Mouse (Mus musculus) cerebellum, adult 11-12 months (tissue): ENCODE measurements around the gene Micall2.
"Not testable (repeated sequence)": the region's sequence is repeated elsewhere in the genome, so short reads cannot be mapped to it uniquely, and the experiment has no call there.

Experiments
- DNase-seq: peaks from one replicate; pipeline ENCODE4 v3.0.0; 2022

Micall2 gene

GRCm38 (mm10) chr5:139735677-139736503, at the start of gene Micall2:
Micall2 (minus strand) TSS chr5:139736336.
- DNase-seq = peak; percentile 81

GRCm38 (mm10) chr5:139781406-139781805, 45.3 kb upstream of the Micall2 start:
- no peak for DNase-seq

- DNase-seq = no peak
Measured at GRCm38 (mm10) chr5:139776966-139777365, 40.8 kb upstream of the Micall2 start.

DNA sequence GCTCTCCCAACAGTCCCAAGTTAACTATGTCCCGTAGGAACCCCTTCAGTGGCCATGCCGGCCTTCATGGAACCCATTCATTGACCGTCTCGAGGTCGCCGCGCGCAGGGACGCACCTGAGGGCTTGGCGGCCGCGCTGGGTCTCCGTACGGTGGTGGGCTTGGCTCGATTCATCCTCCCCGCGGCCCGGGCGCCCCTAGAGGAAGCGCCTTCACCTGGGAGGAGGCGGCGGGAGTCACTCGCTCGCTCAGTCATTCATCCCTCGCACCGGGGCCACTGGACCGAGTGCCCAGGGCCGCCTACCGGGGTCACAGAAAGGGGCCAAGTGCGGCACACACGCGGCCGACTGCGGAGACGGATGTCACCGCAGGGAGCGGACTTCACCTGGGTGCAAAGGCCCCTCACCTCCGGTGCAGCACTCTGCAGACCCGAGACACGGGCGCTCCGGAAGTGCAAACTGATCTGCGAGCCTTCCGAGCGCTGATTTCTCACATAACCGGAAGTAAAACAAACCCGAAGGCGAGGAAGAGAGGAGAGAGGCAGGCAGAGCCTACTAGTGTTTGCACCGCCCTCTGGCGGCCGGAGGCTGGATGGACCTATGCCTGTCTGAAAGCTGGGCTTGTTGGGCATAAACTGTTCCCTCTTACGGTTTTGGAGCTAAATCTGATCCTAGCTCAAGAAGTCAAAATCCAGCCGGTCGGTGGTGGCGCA, 39.2 kb upstream of the Micall2 start, which contains the start of gene Ints1:
Gene Ints1 (minus strand): TSS at position 459 of the 711 bp plus-strand sequence.
- peak; percentile 94 for DNase-seq

DNA sequence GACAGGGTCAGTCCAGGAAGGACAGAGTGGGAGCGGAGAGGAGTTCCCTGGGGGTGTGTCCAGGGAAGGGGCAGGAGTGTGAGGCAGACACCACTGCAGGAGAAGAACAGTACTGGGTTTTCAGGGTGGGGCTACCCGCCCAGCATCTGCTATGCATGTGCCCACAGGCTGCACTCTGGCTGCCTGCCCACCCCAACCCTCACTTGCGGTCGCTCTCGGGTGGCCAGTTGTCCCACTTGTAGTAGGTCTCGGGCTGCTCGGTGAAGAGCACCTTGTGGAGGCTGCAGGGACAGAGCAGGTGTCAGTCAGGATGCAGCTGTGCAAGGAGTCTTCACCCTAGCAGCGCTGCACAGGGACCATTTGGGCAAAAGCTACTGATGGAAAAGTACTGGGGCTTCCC, 32.1 kb upstream of the Micall2 start:
- DNase-seq = no peak

DNA sequence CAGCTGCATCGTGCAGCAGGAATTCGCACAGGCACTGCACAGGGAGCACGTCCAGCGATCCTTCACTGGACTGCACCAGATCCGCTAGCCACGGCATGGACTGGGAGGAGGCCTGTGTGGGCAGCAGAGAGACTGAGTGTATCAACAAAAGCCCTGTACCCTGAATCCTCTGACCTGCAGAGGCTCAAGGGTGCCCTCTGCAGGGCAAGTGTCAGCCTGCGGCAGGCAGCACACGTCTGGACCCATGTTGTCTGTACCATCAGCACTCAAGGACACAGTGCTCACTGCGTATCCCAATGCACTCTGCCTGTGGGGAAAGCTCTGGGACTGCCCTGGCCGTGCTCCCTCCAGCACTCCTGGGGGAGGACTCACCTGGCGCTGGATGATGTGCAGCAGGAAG, 28.2 kb upstream of the Micall2 start:
- no peak for DNase-seq

DNA sequence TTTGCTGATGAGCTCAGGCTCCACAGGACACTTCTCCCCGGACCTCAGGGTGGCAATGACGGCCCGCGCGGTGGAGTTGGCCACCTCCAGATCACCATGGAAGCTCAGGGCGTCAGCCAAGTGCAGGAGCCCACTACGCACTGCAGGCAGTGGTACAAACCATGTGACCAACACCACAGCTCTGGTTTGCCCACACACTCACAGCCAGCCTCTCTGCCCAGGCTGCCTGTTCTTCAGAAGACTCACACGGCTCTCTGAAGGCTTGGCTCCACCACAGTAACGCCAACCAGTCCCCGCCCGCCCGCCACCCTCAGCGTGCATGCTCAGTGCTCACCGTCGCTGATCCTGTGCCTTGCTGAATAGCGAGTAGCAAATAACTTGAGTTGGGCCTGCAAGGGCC, 22.0 kb upstream of the Micall2 start:
- no peak for DNase-seq

GRCm38 (mm10) chr5:139756586-139756985, 20.4 kb upstream of the Micall2 start:
- no peak for DNase-seq

- DNase-seq = no peak
Measured at GRCm38 (mm10) chr5:139756135-139756534, 20.0 kb upstream of the Micall2 start.

DNA sequence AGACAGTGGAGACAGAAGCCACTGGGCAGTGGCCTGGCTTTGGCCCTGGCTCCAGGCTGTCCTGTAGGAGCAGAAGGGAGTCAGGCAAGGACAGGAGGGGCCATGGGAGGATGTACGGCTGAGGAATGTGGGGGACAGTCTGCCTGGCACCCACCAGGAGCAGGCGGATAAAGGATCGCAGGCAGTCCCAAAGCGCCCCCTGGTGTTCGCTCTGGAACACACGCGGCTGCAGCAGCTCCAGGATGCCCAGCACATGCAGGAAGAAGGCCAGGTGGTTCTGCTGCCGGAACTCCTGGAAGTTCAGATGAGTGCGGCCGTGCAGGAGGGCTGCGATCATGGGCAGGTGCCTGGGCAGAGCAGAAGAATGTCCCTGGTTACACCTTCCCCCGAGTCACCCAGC, 18.6 kb upstream of the Micall2 start:
- peak; percentile 62 for DNase-seq

DNA sequence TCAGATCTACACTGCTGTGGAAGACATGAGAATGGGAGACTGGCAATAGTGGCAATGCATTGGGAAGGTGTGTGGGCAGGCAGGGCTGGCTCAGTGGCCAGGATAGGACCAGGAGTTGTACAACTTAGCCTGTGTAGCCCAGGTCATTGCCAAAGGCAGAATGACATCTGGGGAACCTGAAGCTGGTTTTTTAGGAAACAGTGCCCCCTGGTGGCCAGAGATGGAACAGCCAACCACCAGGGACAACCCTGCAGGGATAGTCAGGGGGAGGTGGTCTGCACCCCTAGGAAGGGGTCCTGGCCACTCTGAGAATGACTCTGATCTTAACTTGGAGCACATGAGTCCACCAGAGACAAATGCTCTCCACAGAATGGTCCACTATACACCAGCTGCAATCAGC, 14.4 kb upstream of the Micall2 start:
- DNase-seq = no peak

GRCm38 (mm10) chr5:139749413-139750125, 13.4 kb upstream of the Micall2 start:
- peak; percentile 29 for DNase-seq

GRCm38 (mm10) chr5:139745771-139746170, 9.6 kb upstream of the Micall2 start:
- DNase-seq = no peak

DNA sequence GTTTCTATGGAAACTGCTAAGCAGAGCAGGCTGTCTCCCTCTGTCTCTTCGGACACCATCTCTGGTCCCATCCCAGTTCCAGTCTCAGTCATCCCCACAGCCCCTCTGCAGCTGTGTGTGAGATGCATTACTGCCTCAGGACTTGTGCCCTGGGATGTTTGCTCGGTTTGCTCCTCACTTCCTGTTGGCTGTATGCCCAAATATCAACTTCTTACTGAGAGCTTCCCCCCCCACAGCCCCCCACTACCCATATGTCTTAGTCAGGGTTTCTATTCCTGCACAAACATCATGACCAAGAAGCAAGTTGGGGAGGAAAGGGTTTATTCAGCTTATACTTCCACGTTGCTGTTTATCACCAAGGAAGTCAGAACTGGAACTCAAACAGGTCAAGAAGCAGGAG, 6.5 kb upstream of the Micall2 start:
- DNase-seq = not testable (repeated sequence)

- no peak for DNase-seq
Measured at GRCm38 (mm10) chr5:139738592-139739315, 2.6 kb upstream of the Micall2 start.

DNA sequence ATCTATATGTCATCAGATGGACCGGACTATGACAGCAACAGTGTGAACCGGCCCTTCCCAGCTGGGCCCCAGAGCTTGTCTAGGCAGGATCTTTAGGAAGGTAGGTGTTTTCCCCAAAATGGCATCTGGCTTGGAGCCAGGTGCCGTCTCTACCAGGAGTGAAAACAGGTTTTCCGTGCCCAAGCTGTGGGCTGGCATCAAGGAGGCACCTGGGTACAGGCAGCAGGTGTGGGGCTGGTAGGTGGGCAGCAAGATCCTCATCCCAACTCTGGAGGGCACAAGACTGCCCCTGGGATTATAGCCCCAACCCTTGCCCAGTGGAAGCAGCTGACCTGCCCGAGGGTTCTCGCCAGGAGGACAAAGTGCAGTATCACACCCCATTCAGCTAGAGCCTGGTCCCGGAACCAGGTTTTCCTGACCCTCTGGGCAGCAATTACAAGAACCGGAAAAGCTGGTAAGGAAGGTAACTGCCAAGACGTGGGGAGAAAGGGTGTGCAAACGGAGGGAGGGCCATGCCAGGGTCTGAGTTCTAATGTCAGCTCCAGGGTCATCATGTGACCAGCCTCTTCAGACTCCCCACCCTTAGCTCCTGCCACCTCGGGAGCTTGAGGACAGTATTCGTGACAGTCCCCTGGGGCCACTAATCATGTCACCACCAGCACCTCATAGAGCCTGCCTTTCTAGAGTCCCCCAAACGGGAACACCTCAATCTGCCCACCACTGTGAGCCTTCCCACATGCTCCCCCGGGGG, 1.9 kb upstream of the Micall2 start:
- no peak for DNase-seq

- DNase-seq = no peak
Measured at GRCm38 (mm10) chr5:139736504-139736940, 386 bp upstream of the Micall2 start.

GRCm38 (mm10) chr5:139734746-139735145, 1.4 kb downstream of the Micall2 start:
- no peak for DNase-seq

DNA sequence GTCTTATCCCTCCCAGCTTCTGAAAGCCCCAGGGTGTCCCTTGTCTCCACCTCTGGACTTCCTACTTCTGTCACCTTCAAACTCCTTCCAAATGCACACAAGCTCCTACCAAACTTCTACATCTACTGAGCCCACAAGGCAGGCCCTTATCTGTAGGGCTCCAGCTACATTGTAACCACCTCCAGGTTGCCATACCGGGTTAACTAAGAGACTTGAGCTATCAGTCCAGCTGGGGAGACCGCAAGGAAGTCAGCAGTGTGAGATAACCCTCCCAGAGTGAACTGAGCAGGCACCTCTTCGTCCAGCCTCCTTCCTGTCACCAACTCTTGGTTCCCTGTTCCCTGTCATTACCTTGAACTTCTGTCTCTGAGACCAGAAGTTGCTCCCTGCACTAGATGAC, 2.1 kb downstream of the Micall2 start:
- no peak for DNase-seq

- DNase-seq = no peak
Measured at GRCm38 (mm10) chr5:139732634-139733107, 3.5 kb downstream of the Micall2 start.

DNA sequence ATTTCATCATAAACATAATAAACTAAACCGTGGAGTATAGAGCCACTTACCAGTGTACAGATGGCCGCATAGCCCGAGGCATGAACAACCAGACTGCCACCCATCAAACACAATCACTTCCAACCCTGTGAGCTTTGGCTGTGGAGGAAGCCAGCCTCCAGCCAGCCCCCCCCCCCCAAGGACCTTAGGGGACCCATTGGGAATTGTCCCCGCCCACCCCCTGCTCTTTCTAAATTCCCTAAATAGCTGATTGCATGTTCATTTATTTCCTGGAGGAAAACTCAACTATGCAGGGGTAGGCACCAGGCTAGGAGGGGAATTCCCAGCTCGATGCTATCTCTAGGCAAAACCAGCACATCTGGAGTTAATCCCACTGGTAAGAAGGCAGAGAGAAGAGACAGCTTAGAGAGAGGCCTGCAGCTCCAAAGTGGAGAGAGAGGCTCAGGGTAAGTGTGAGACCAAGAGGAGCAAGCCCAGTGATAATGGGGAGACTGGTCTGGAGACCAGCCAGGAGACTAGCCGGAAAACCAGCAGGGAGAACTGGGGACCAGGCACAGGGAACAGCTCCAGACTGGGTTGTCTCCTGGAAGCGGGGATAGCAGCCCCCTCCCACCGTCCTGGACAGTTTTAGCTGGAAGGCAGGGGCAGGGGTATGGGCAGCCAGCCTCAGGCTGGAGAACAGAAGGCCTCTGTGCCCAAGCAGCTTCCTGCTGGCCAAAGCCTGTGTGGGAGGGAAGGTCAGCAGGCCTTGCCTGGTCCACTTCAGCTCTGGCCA, 5.2 kb downstream of the Micall2 start:
- DNase-seq = peak; percentile 45
